Mouse (Mus musculus) small intestine, adult 2 months (tissue): Measurements from ENCODE around the gene Col6a4.

ENCODE experiments used
- CTCF ChIP-seq: fragments of 200-500 bp; IDR thresholded peaks from 2 replicates; pipeline ENCODE4 v1.5.1; 2012; ENCODE audit warnings: low read depth, mild to moderate bottlenecking, control low read depth, inconsistent platforms, low read length, moderate library complexity, mixed read lengths; ENCODE audit not compliant: insufficient replicate concordance, insufficient read length; ENCODE audit errors: extremely low read depth
- POLR2A ChIP-seq: fragments of 200-500 bp; IDR thresholded peaks from 2 replicates; pipeline ENCODE4 v1.6.1; 2012; ENCODE audit warnings: low read depth, mild to moderate bottlenecking, control low read depth, inconsistent platforms, low read length, moderate library complexity

GRCm38 (mm10) chr9:105978479-105978878 is 118.1 kb downstream of the Col6a4 start:
- TF ChIP-seq POLR2A = no peak
- TF ChIP-seq CTCF = no peak
